Mouse (Mus musculus) intestine, postnatal 0 days (tissue): ENCODE results near the gene Snrnp35. TPM values are rescaled to one million over a fixed set of nuclear protein-coding genes. Genes with fewer than 3 reads are reported as not detected.
"Not testable (repeated sequence)": the region's sequence is repeated elsewhere in the genome, so short reads cannot be mapped to it uniquely, and the experiment has no call there.

Source experiments
- ATAC-seq: fragments of 200-750 bp; cut with Nextera tagmentation; 2 replicates; pipeline ENCODE4 v1.8.0; 2017; ENCODE audit warnings: mild to moderate bottlenecking, moderate TSS enrichment, moderate library complexity
- H3K27ac ChIP-seq: fragments of 300-500 bp; sonication (generic); 2 replicates; pipeline ENCODE4 v1.5.1; 2014; ENCODE audit warnings: mild to moderate bottlenecking, low read depth, low read length, moderate library complexity
- H3K27me3 ChIP-seq: fragments of 300-500 bp; sonication (generic); replicated peaks from 2 replicates; pipeline ENCODE4 v1.6.1; 2014; ENCODE audit warnings: low read length, mixed read lengths; ENCODE audit not compliant: control insufficient read depth, insufficient read depth
- H3K36me3 ChIP-seq: fragments of 300-500 bp; sonication (generic); 2 replicates; pipeline ENCODE4 v1.6.1; 2014; ENCODE audit warnings: mild to moderate bottlenecking, moderate library complexity; ENCODE audit not compliant: control insufficient read depth, insufficient read depth
- H3K4me1 ChIP-seq: fragments of 300-500 bp; sonication (generic); replicated peaks from 2 replicates; pipeline ENCODE4 v1.6.1; 2014; ENCODE audit warnings: antibody characterized with exemption, low read length, mixed read lengths; ENCODE audit not compliant: control insufficient read depth, insufficient read depth
- H3K4me2 ChIP-seq: fragments of 300-500 bp; sonication (generic); replicated peaks from 2 replicates; pipeline ENCODE4 v1.6.1; 2014; ENCODE audit warnings: low read depth, mild to moderate bottlenecking, moderate library complexity
- H3K4me3 ChIP-seq: fragments of 300-500 bp; sonication (generic); 2 replicates; pipeline ENCODE4 v1.5.1; 2014; ENCODE audit warnings: low read depth, low read length
- H3K9ac ChIP-seq: fragments of 300-500 bp; sonication (generic); 2 replicates; pipeline ENCODE4 v1.6.1; 2014; ENCODE audit warnings: mild to moderate bottlenecking, low read depth, low read length
- H3K9me3 ChIP-seq: fragments of 300-500 bp; sonication (generic); 2 replicates; pipeline ENCODE4 v1.6.1; 2016; ENCODE audit warnings: mixed run types; ENCODE audit not compliant: control insufficient read depth
- CTCF ChIP-seq: sonication (generic); IDR thresholded peaks from 2 replicates; pipeline ENCODE4 v1.5.1; 2016; ENCODE audit warnings: low read depth, mild to moderate bottlenecking, control low read depth, antibody characterized with exemption, moderate library complexity
- WGBS: fragments of 180-500 bp; shearing (Covaris S2); extraction: QIAGEN DNeasy Blood & Tissue Kit; methylation state at CpG from one replicate; pipeline ENCODE4 v1.1.7; 2014; 5-methylcytosine and 5-hydroxymethylcytosine counted together
- polyA plus RNA-seq: library from polyadenylated mRNA; unstranded; fragments of >200 nt; fragmentation: Nextera tagmentation; extraction: Ambion mirVana; gene quantifications from 2 replicates; pipeline ENCODE4 v1.2.1, GENCODE M21; 2015

The Snrnp35 gene
- polyA plus RNA-seq, 1 experiment from 2014 or later = 15.5 TPM

- Histone ChIP-seq H3K9ac (no peak overlapping the region), H3K27me3 (no peaks in the 10 kb centered on the region), H3K36me3 (peaks cover 17% of the 10 kb centered on the region), H3K4me2 (peak overlapping the region; percentile 55), H3K27ac (peak overlapping the region; percentile 43), H3K4me3 (peak overlapping the region; percentile 18), H3K4me1 (no peaks in the 10 kb centered on the region), H3K9me3 (no peaks in the 10 kb centered on the region)
- TF ChIP-seq CTCF = no peak
- 34% methylated on average over 15 of the region's 15 CpGs for WGBS
- peak; percentile 58 for ATAC-seq
These were observed 13.9 kb downstream of the Snrnp35 start for GRCm38 (mm10) chr5:124496614-124497514.

GRCm38 (mm10) chr5:124498221-124498876 lies 15.4 kb downstream of the Snrnp35 start:
- TF ChIP-seq CTCF = no peak
- Histone ChIP-seq H3K4me3 (no peak overlapping the region), H3K4me1 (no peaks in the 10 kb centered on the region), H3K36me3 (peaks cover 17% of the 10 kb centered on the region), H3K9me3 (no peaks in the 10 kb centered on the region), H3K9ac (no peak overlapping the region), H3K4me2 (no peak overlapping the region), H3K27me3 (no peaks in the 10 kb centered on the region), H3K27ac (0 out of 2 replicates have a peak overlapping the region, but pooled peaks have one; percentile 8)
- no peak for ATAC-seq
- 72% methylated on average over 9 of the region's 9 CpGs for WGBS

- Histone ChIP-seq H3K36me3 (peaks cover 17% of the 10 kb centered on the region), H3K9ac (no peak overlapping the region), H3K4me1 (no peaks in the 10 kb centered on the region), H3K27ac (0 out of 2 replicates have a peak overlapping the region, but pooled peaks have one; percentile 8), H3K4me2 (no peak overlapping the region), H3K9me3 (no peaks in the 10 kb centered on the region), H3K4me3 (no peak overlapping the region), H3K27me3 (no peaks in the 10 kb centered on the region)
- TF ChIP-seq CTCF = no peak
- ATAC-seq = no peak
- WGBS = 30% methylated on average over 5 of the region's 5 CpGs
These were observed 16.1 kb downstream of the Snrnp35 start for GRCm38 (mm10) chr5:124499001-124499400.

- not testable (repeated sequence) for ATAC-seq, H3K4me1 ChIP-seq, H3K4me2 ChIP-seq, H3K4me3 ChIP-seq, H3K27ac ChIP-seq, H3K27me3 ChIP-seq, H3K9ac ChIP-seq, H3K9me3 ChIP-seq
- 84% methylated on average over 2 of the region's 4 CpGs for WGBS
- H3K36me3 ChIP-seq = peaks cover 17% of the 10 kb centered on the region
These were observed 17.1 kb downstream of the Snrnp35 start for GRCm38 (mm10) chr5:124500037-124500436.

GRCm38 (mm10) chr5:124500573-124500972 lies 17.6 kb downstream of the Snrnp35 start:
- WGBS = 85% methylated on average over 3 of the region's 3 CpGs
- Histone ChIP-seq H3K27ac (no peak overlapping the region), H3K36me3 (peaks cover 17% of the 10 kb centered on the region), H3K4me1 (no peaks in the 10 kb centered on the region), H3K9me3 (no peaks in the 10 kb centered on the region), H3K9ac (no peak overlapping the region), H3K4me2 (no peak overlapping the region), H3K27me3 (no peaks in the 10 kb centered on the region), H3K4me3 (no peak overlapping the region)
- no peak for TF ChIP-seq CTCF
- ATAC-seq = no peak

- Histone ChIP-seq H3K4me1 (no peaks in the 10 kb centered on the region), H3K9me3 (no peaks in the 10 kb centered on the region), H3K27ac (no peak overlapping the region), H3K4me3 (no peak overlapping the region), H3K4me2 (no peak overlapping the region), H3K9ac (no peak overlapping the region), H3K27me3 (no peaks in the 10 kb centered on the region), H3K36me3 (peaks cover 10% of the 10 kb centered on the region; the same call in 1 of the 2 replicates)
- no peak for TF ChIP-seq CTCF
- WGBS = 92% methylated on average over 10 of the region's 10 CpGs
- no peak for ATAC-seq
These were observed 18.6 kb downstream of the Snrnp35 start for GRCm38 (mm10) chr5:124501541-124501940.
